Mouse (Mus musculus): ENCODE measurements around the gene Apol7a.

Gene Apol7a

GRCm38 (mm10) chr15:77344127-77345125 is 54.5 kb downstream of the Apol7a start:
- no peak for DNase-seq

GRCm38 (mm10) chr15:77343527-77344091 is 55.3 kb downstream of the Apol7a start:
- DNase-seq = no peak

GRCm38 (mm10) chr15:77342962-77343526 is 55.9 kb downstream of the Apol7a start:
- no peak for DNase-seq

GRCm38 (mm10) chr15:77342005-77342404 is 56.9 kb downstream of the Apol7a start:
- no peak for DNase-seq

GRCm38 (mm10) chr15:77340581-77340980 is 58.3 kb downstream of the Apol7a start:
- no peak for DNase-seq

GRCm38 (mm10) chr15:77338924-77339429 is 59.9 kb downstream of the Apol7a start:
- DNase-seq = no peak

- DNase-seq = no peak
Observed at GRCm38 (mm10) chr15:77338451-77338850, 60.5 kb downstream of the Apol7a start.

All from thymus, adult 18-20 months (tissue).